Mouse (Mus musculus): ENCODE data around the gene Cldn3.

The Cldn3 gene

GRCm38 (mm10) chr5:134965852-134966821, 19.9 kb upstream of the Cldn3 start:
- DNase-seq (ENCODE audit: low spot score): no peak

GRCm38 (mm10) chr5:134967164-134967944, 18.7 kb upstream of the Cldn3 start:
- no peak for DNase-seq (ENCODE audit: low spot score)

GRCm38 (mm10) chr5:134970671-134971070, 15.3 kb upstream of the Cldn3 start:
- DNase-seq (ENCODE audit: low spot score): no peak

GRCm38 (mm10) chr5:134973081-134973480, 12.9 kb upstream of the Cldn3 start:
- DNase-seq (ENCODE audit: low spot score): no peak

- no peak for DNase-seq (ENCODE audit: low spot score)
Observed at GRCm38 (mm10) chr5:134973526-134973925, 12.5 kb upstream of the Cldn3 start.

- no peak for DNase-seq (ENCODE audit: low spot score)
Observed at GRCm38 (mm10) chr5:134974294-134974693, 11.7 kb upstream of the Cldn3 start.

- DNase-seq (ENCODE audit: low spot score): no peak
Observed at GRCm38 (mm10) chr5:134974921-134975320, 11.1 kb upstream of the Cldn3 start.

- no peak for DNase-seq (ENCODE audit: low spot score)
Observed at GRCm38 (mm10) chr5:134976164-134976563, 9.8 kb upstream of the Cldn3 start.

- no peak for DNase-seq (ENCODE audit: low spot score)
Observed at GRCm38 (mm10) chr5:134976577-134977250, 9.3 kb upstream of the Cldn3 start.

- no peak for DNase-seq (ENCODE audit: low spot score)
Observed at GRCm38 (mm10) chr5:134977837-134978236, 8.2 kb upstream of the Cldn3 start.

- DNase-seq (ENCODE audit: low spot score): no peak
Observed at GRCm38 (mm10) chr5:134981149-134981548, 4.9 kb upstream of the Cldn3 start.

GRCm38 (mm10) chr5:134983111-134983510, 2.9 kb upstream of the Cldn3 start:
- no peak for DNase-seq (ENCODE audit: low spot score)

- DNase-seq (ENCODE audit: low spot score): no peak
Observed at GRCm38 (mm10) chr5:134983771-134984170, 2.2 kb upstream of the Cldn3 start.

GRCm38 (mm10) chr5:134986298-134987268, 569 bp downstream of the Cldn3 start:
- DNase-seq (ENCODE audit: low spot score): no peak

- DNase-seq (ENCODE audit: low spot score): no peak
Observed at GRCm38 (mm10) chr5:134989166-134989565, 3.2 kb downstream of the Cldn3 start.

- no peak for DNase-seq (ENCODE audit: low spot score)
Observed at GRCm38 (mm10) chr5:134989741-134990140, 3.7 kb downstream of the Cldn3 start.

GRCm38 (mm10) chr5:134992566-134992965, 6.6 kb downstream of the Cldn3 start:
- DNase-seq (ENCODE audit: low spot score): no peak

- no peak for DNase-seq (ENCODE audit: low spot score)
Observed at GRCm38 (mm10) chr5:134998359-134998758, 12.3 kb downstream of the Cldn3 start.

- DNase-seq (ENCODE audit: low spot score): no peak
Observed at GRCm38 (mm10) chr5:134999797-135000196, 13.8 kb downstream of the Cldn3 start.

GRCm38 (mm10) chr5:135000751-135001150, 14.7 kb downstream of the Cldn3 start:
- no peak for DNase-seq (ENCODE audit: low spot score)

GRCm38 (mm10) chr5:135001309-135001708, 15.3 kb downstream of the Cldn3 start:
- peak; percentile 58 for DNase-seq (ENCODE audit: low spot score)

All from urinary bladder, postnatal 25 days (tissue).